Comparison of ENCODE assay signal across 8 mouse cellular contexts in genomic region chr19:3083438-3083837, GRCm38 (mm10).
DNase-seq lines count a peak whose midpoint lies in the region; ATAC-seq and TF ChIP-seq lines count a peak whose summit lies in the region.
"Not testable (repeated sequence)": the region's sequence is repeated elsewhere in the genome, so short reads cannot be mapped to it uniquely, and the experiment has no call there.

No protein-coding gene starts in this region.

- peak overlapping the region; percentile 52 for H3K27ac ChIP-seq in CH12.LX (ENCODE audit: insufficient read depth, low read depth)
- not testable (repeated sequence) for H3K27ac ChIP-seq in heart, embryonic 11.5 days (ENCODE audit: low read depth, low read length); intestine, postnatal 0 days (ENCODE audit: low read depth, low read length); liver, embryonic 11.5 days (ENCODE audit: low read depth, low read length)

- not testable (repeated sequence) for H3K27me3 ChIP-seq in CH12.LX (replicated peaks); heart, embryonic 11.5 days (ENCODE audit: control insufficient read depth, insufficient read depth, low read length); intestine, postnatal 0 days (replicated peaks; ENCODE audit: control insufficient read depth, insufficient read depth, low read length); liver, embryonic 11.5 days (replicated peaks; ENCODE audit: control insufficient read depth, insufficient read depth, low read length)

- H3K9me3 ChIP-seq in CH12.LX (replicated peaks; ENCODE audit: low read length); heart, embryonic 11.5 days (replicated peaks; ENCODE audit: control insufficient read depth, low read length); intestine, postnatal 0 days (ENCODE audit: control insufficient read depth); liver, embryonic 11.5 days (ENCODE audit: control insufficient read depth, low read length): not testable (repeated sequence)

- not testable (repeated sequence) for ATAC-seq in heart, embryonic 11.5 days (replicated peaks; ENCODE audit: insufficient number of reproducible peaks, low FRiP score, low TSS enrichment); intestine, postnatal 0 days; liver, embryonic 11.5 days (replicated peaks; ENCODE audit: low FRiP score)

- H3K4me3 ChIP-seq in CH12.LX (replicated peaks in 1 of 3; ENCODE audit: low read depth in 2 of 3, low read length in 2 of 3, poor library complexity in 1 of 3) = peak overlapping the region in 1 of 3 experiments; percentile 62
- H3K4me3 ChIP-seq in heart, embryonic 11.5 days (ENCODE audit: low read depth, low read length); intestine, postnatal 0 days (ENCODE audit: low read depth, low read length): not testable (repeated sequence)
- peak overlapping the region; percentile 28; the same call in 1 of the 2 replicates for H3K4me3 ChIP-seq in liver, embryonic 11.5 days (ENCODE audit: low read depth, low read length)

- peak overlapping the region; percentile 63 for H3K9ac ChIP-seq in CH12.LX (ENCODE audit: insufficient read depth, low read depth)
- not testable (repeated sequence) for H3K9ac ChIP-seq in heart, embryonic 11.5 days (ENCODE audit: low read depth, low read length); intestine, postnatal 0 days (ENCODE audit: low read depth, low read length); liver, embryonic 11.5 days (ENCODE audit: low read depth, low read length)

- TF ChIP-seq RAD21 in CH12.LX (IDR thresholded peaks at IDR 0.05; ENCODE audit: low read depth, low read length) = not testable (repeated sequence)

- in situ Hi-C loops in CH12.LX (cut with MboI; ENCODE audit: low pct_ligation_motif_present, low pct_unique_long_range_greater_than_20kb, low sequenced_read_pairs) = not testable (repeated sequence)

- TF ChIP-seq EP300 in CH12.LX (IDR thresholded peaks at IDR 0.05; ENCODE audit: low read length) = not testable (repeated sequence)

- TF ChIP-seq CTCF in CH12.LX (conservative IDR thresholded peaks at IDR 0.05 in 1 of 2, IDR thresholded peaks at IDR 0.05 in 1 of 2; ENCODE audit: low read depth in 2 of 2, low read length in 2 of 2); intestine, postnatal 0 days (IDR thresholded peaks at IDR 0.05; ENCODE audit: low read depth): not testable (repeated sequence)

- not testable (repeated sequence) for TF ChIP-seq POLR2A in CH12.LX (IDR thresholded peaks at IDR 0.05; ENCODE audit: low read depth, low read length)

- H3K36me3 ChIP-seq in CH12.LX (replicated peaks in 1 of 2; ENCODE audit: control insufficient read depth in 1 of 2, insufficient read depth in 1 of 2, low read length in 1 of 2); heart, embryonic 11.5 days (ENCODE audit: control insufficient read depth, insufficient read depth, low read length); intestine, postnatal 0 days (ENCODE audit: control insufficient read depth, insufficient read depth); liver, embryonic 11.5 days (ENCODE audit: control insufficient read depth, insufficient read depth, low read length): not testable (repeated sequence)

- not testable (repeated sequence) for H3K4me1 ChIP-seq in CH12.LX (ENCODE audit: control insufficient read depth in 1 of 2, insufficient read depth in 2 of 2); heart, embryonic 11.5 days (ENCODE audit: control insufficient read depth, insufficient read depth, low read length); intestine, postnatal 0 days (replicated peaks; ENCODE audit: control insufficient read depth, insufficient read depth, low read length); liver, embryonic 11.5 days (replicated peaks; ENCODE audit: control insufficient read depth, insufficient read depth, low read length)

- DNase-seq in CH12.LX (ENCODE audit: extremely low read depth); liver, embryonic 11.5 days (ENCODE audit: low spot score): not testable (repeated sequence)
- peak; percentile 1 to 5 for DNase-seq in cerebellum, postnatal 10 days
- peak; percentile 10 for DNase-seq in lung, postnatal 14 days
- peak; percentile 1 to 10 for DNase-seq in spleen, postnatal 36 days (ENCODE audit: low spot score in 2 of 2)
- peak; percentile 21 for DNase-seq in urinary bladder, adult 2 months (ENCODE audit: low spot score)

- dilution Hi-C loops in CH12.LX (cut with MboI; ENCODE audit: extremely low pct_ligation_motif_present, extremely low pct_unique_long_range_greater_than_20kb, low sequenced_read_pairs) = not testable (repeated sequence)

- WGBS in heart, embryonic 11.5 days (ENCODE audit: insufficient replicate concordance) = 61% methylated on average over 27 of the region's 27 CpGs
- 67% methylated on average over 27 of the region's 27 CpGs for WGBS in intestine, postnatal 0 days
- WGBS in liver, embryonic 11.5 days = 56% methylated on average over 27 of the region's 27 CpGs

- H3K4me2 ChIP-seq in CH12.LX (ENCODE audit: insufficient read depth, low read depth, poor library complexity, severe bottlenecking) = not testable (repeated sequence)
- H3K4me2 ChIP-seq in heart, embryonic 11.5 days = peak overlapping the region; percentile 32; the same call in 1 of the 2 replicates
- H3K4me2 ChIP-seq in intestine, postnatal 0 days (replicated peaks; ENCODE audit: low read depth) = peak overlapping the region; percentile 24; the same call in 1 of the 2 replicates
- H3K4me2 ChIP-seq in liver, embryonic 11.5 days = peak overlapping the region; percentile 27; the same call in 1 of the 2 replicates

- not testable (repeated sequence) for H3K79me2 ChIP-seq in CH12.LX (replicated peaks; ENCODE audit: control insufficient read depth, extremely low read depth, insufficient read depth, poor library complexity, severe bottlenecking)
